Mouse (Mus musculus): ENCODE measurements around the gene Fryl. TPM values are rescaled to one million over a fixed set of nuclear protein-coding genes. Genes with fewer than 3 reads are reported as not detected.
"Not testable (repeated sequence)": the region's sequence is repeated elsewhere in the genome, so short reads cannot be mapped to it uniquely, and the experiment has no call there.

The Fryl gene
- total RNA-seq, 1 experiment from 2014 or later, result 52.3 TPM

DNA sequence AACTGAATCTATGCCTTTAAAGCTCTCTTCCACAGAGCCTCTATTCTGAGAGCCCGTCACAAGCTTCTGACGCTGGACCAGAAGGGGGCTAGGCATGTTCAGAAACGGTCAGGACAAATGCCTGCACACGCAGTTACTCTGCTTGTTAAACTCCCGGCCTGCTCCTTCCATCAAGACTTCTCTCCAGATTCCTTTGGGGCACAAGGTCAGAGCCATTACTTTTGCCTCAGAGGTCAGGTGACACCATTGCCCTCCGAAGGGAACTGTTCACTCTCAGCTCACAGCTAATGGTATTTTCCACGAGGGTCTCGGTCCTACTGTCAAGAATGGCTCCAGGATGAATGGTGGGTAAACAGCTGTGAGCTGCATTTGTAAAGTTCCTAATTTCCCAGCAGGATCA is 164.2 kb downstream of the Fryl start:
- DNase-seq, result no peak

DNA sequence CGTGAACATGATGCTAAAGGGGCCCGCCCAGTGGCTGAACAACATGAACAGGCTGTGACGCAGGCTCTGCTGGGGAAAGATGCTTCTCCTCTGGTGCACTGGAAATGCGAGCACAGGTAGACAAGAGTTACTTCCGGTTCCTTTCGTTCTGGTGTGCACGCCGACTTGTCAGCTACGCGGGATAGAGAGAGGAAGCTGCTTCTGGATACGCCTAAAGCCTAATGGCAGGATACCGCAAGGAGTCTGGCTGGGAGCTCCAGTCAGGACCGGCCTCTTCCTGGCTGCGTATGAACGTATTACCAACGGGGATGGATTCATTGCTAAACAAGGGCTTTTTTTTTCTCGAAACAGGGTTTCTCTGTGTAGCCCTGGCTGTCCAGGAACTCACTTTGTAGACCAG is 167.3 kb downstream of the Fryl start:
- no peak for DNase-seq

DNA sequence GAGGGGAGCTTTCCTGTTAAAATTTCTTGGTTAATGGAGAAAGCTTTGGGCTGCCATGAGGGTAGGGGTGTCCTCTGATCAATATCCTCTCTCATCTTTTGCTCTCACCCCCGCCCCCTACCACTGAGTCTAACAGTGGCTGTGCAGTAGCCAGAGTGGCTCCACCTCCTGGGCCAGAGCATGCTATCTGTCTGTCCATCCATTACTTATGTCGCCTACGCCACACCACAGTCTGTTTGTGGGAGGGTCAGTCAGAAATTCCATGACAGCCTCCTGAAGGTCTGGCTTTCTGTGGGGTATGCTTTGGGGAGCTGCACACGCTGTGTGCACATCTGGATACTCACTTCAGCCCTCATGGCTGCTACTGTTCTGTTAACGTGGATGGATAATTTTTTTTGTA is 174.9 kb downstream of the Fryl start:
- no peak for DNase-seq

DNA sequence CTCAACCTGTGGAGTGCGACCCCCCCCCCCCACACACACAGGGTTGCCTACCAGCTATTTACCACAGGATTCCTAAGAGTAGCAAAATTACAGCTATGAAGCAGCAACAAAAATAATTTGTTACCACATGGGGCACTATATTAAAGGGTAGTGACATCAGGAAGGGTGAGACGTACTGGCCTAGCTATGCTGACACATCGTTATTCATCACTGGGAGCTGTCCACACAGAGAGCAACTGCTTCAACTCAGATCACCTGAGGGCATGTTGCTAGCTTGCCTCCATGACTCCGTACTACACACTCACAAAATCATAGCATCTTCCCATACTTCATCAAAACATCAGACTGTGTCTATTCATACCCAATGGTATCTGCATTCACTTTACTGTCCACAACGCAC is 176.6 kb downstream of the Fryl start:
- DNase-seq, result no peak

DNA sequence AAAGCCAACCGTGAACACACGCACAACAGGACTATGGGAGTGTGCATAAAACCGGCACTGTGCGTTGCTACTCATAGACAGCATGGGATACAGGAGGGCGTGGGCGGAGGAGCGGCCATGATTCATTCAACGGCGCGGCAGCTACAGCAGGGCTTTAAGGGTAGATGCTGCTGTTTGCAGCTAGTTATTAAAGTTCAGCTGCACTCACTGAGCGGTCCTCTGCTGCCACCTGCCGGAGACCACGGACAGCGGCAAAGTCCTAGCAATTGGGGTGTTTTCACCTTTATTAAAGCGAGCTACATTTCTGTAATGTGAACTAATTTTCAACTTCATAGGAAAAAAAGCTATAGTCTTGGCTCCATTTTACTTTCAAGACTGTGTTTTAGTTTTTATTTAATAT is 185.1 kb downstream of the Fryl start:
- peak; percentile 86 for DNase-seq

DNA sequence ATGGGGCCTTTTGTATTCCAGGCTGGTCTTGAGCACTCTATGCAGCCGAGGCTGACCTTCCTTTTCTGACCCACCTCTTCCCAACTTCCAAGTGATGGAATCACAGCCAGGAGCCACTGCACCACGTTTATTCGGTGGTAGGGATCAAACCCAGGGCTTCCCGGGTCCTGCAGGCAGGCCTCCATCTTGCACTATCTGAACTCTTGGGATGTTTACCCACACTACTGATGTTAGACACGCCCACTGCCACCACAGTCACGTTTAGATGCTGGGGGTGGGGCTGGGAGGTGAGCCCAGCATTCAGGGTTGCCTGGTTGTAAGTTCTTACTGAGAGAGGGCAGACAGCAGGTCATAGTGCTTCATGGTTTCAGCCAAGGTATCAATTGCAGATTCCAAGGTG is 189.5 kb downstream of the Fryl start:
- no peak for DNase-seq

DNA sequence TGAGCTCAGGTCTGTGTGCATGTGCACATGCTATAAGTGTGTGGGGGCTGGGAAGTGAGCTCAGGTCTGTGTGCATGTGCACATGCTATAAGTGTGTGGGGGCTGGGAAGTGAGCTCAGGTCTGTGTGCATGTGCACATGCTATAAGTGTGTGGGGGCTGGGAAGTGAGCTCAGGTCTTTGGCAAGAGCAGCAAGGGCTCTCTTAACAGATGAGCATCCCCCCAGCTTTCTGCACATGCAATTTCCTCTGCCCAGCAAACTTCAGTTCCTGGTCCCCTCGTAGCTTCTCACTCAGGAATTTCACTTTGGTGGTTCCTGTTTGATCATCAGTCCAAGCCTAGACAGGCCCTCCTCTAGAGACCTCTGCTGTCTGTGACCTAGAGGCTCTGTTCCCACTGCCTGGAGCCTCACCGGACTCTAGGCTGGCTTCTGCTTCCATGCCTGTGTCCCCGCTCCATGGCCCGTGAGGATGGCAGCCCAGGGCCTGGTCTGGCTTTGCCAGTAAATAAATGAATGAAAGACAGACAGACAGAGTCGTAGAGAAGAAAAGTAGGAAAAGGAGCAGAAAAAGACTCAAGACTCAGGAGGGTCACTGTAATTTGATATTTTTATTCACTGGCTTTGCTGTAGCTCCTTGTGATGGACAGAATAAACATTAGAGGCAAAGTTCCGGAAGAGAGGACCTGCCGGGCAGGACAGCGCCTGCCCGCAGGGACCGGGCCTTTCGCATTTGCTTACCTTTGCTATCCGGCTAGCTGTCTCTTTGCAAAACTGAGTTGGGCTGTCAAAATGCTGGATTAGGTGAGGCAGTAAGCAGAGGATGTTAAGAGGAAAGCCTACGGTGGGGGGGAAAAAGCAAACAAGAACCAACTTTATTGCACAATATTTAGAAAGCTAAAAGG is 192.4 kb downstream of the Fryl start:
- DNase-seq, result no peak

DNA sequence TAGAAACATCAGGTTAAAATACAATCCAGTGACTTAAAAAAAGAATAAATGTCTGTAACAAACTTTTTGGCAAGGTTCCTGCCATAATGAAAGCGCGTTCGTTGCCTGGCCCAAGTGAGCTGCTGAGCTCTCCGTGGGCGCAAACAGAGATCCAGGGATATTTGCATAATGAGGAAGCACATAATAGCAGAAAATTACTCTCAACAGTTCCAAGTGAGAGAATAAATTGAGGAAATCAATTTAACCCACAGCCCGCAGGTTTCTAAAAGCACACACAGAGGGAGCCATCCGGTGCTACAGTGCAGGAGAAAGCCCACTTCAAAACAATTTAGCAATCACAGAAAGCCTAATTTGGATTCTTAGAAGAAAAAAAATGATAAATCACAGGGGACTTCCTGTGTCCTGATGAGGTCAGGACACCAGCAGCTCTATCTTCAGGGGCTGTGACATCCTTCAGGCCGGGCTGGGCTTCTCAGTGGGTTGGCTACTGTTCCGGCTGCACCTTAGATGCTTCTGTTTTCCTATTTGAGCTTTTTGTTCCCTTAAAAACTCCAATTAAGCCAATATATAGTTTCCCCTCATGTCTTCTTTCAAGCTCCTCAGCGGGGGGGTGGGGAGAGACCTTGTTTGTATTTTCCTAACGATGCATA is 194.8 kb downstream of the Fryl start:
- DNase-seq, result no peak

DNA sequence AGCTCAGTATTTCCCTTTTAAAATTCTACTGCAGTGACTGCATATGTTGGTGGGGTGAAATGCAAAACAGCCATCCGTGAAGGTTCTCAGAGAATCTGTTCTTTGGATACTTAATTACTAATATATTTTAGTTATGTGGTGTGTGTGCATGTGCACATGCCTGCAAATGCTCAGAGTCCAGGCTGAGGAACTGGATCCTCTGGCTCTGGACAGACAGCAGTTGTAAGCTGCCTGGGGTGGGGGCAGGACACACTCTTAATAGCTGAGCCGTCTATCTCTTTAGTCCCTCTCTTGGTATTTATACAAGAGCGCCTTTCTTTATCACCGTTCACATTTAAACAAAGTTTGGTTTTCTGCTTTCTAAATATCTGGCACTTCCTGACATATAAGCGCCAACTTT is 199.5 kb downstream of the Fryl start:
- DNase-seq, result no peak

DNA sequence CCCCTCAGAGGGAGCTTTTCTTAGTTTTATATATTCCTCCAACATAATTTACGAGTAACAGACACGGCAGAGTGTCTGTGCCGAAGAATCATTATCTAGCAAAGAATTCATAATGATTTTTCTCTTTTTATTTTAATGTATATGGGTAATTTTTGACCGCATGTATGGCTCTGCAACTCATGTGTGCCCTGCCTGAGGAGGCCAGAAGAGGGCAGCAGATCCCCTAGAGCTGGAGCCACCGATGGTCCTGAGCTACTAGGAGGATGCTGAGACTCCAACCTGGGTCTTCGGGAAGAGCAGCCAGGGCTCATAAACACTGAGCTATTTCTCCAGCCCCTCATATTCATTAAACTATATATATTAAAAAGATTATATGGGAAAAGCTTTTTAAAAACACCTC is 200.0 kb downstream of the Fryl start:
- no peak for DNase-seq

DNA sequence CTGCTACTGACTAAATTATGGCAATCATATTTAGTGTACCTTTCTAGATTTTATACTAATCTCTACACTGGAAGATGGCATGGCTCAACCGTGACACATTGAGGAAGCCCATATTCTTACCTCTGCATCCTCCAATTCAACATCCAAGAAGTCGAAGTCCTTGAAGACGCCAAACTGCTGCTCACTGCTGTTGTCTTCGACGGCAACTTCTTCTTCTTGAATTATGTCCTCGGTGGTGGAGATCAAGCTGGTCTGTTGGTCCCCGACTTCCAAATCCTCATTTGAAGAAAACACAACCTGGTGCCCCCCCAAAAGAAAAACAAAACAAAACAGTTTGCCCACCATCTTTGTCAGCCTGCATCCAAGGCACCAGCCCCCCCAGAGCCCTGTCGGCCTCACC is 202.5 kb downstream of the Fryl start:
- DNase-seq, result no peak

DNA sequence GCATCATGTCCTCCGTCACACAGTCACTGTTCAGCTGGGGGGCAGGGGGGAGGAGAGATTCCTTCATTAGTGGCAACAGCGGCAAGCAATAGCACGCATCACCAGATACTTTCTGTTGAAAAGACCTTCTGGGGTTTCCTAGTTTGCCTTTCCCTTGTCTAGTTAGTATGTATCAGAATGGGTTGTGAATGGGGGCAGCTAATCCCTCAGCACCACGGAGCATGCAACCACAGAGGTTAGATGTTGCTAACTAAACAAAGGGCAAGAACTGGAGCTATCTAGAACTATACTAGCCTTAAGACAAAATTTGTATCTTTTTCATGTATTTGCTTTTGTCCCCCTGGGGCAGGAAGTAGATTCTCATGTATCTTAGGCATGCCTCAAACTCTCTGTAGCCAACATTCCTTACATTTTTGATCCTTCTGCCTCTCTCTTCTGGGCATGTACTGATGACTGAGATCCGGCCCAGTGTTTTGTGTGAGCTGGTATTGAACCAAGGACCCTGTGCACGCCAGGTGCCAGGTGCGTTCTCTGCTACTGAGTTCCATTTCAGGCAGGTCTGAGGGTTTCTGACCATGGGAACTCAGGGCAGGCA is 208.7 kb downstream of the Fryl start:
- no peak for DNase-seq

DNA sequence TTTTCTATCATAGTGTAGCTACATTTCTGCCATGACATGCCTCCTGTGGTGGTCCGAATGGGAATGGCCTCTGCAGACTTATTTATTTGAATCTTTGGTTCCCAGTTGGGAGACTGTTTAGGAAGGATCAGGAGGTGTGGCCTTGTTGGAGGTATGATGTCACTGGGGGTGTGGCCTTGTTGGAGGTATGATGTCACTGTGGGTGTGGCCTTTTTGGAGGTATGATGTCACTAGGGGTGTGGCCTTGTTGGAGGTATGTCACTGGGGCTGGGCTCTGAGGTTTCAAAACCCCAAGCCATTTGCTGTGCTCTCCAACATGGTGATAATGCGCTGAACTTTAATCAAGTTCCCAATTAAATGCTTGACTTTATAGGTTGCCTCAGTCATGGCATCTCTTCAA is 212.4 kb downstream of the Fryl start:
- no peak for DNase-seq

DNA sequence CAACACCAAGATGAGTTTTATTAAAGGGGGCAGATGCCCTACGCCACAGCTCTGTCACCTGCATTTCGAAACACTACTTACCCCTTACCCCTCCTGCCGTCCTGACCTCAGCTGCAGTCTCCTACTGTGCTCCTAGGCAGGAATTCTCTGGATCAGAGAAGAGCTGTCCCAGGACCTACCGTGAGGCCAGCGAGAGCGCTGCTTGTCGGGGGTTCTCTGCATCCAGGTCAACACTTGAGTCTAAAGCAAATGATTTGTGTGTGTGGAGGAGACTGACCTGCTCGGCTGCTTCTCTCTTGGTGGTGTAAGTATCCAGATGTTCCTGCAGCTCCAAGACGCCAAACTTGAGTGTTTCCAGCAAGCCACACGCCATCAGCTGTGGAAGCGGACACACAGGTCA is 223.9 kb downstream of the Fryl start:
- no peak for DNase-seq

DNA sequence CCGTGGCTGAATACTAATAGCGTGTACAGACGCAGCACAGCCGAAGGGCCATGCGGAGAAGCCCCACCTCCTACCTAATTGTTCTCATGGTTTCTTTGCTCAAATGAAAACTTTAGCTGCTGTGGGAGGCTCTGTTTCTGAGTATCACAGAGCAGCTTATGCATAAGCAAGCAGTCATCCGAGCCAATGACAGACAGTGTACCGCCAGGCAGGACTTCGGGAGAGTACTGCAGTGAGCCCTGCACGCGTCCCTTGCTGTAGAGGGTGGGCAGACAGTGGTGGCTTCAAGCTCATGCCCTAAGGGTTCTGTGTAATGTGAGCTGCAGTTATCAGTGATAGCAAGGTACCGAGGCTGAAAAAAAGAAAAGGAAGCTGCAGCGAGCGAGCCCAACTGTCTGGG is 227.8 kb downstream of the Fryl start:
- DNase-seq, result no peak

DNA sequence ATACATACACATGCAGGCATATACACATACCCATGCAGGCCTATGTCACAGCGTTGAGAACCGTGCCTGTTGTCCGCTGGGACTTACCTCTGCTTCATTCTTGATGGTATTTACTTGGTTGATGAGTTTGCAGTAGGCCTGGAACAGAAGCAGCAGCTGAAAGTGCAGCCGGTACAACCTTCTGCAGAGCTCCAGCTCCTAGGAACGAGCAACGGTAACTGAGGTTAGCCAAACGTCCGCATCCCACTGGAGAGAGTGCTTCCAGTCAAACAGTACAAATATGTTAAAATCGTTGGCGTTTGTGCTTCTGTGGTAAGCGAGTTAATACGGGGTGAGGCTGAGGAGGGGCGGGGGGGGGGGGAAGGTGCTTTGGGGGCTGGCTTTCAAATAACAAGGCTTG is 232.6 kb downstream of the Fryl start:
- DNase-seq, result no peak

DNA sequence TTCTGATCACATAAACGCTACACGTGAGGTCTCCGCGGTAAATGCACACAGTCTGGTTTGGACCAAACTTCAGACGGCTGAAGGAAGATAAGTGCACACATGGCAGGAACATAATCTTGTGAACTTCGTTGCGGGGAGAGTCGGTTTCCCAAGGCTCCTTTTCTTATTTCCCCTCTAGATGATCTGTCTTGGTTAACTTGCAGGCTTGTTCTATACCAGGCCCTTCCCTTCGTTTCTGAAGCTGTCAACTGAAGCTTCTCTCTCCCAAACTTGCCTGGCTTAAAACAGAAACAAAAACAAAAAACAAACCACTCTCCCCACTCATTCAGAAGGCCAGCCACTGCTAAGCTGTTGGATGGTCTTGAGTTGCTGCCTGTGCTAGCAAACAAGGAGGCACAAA is 241.7 kb downstream of the Fryl start:
- DNase-seq, result no peak

DNA sequence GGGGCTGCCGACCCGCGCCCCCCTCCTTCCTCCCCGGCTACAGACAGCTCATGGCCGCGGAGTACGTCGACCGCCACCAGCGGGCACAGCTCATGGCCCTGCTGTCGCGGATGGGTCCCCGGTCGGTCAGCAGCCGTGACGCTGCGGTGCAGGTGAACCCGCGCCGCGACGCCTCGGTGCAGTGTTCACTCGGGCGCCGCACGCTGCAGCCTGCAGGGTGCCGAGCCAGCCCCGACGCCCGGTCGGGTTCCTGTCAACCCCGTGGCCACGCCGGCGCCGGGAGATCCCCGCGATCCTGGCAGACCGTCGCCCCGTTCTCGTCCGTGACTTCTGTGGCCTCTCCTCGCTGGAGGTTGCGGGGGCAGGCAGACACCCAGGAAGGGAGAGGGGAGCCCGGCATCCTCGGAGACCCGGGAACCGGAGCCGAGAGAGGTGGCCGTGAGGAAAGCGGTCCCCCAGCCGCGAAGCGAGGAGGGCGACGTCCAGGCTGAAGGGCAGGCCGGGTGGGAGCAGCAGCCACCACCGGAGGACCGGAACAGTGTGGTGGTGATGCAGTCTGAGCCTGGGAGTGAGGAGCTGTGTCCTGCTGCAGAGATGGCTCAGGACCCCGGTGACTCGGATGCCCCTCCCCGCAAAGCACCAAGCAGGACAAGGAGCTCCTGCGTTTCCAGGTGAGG is 242.7 kb downstream of the Fryl start:
- not testable (repeated sequence) for DNase-seq

DNA sequence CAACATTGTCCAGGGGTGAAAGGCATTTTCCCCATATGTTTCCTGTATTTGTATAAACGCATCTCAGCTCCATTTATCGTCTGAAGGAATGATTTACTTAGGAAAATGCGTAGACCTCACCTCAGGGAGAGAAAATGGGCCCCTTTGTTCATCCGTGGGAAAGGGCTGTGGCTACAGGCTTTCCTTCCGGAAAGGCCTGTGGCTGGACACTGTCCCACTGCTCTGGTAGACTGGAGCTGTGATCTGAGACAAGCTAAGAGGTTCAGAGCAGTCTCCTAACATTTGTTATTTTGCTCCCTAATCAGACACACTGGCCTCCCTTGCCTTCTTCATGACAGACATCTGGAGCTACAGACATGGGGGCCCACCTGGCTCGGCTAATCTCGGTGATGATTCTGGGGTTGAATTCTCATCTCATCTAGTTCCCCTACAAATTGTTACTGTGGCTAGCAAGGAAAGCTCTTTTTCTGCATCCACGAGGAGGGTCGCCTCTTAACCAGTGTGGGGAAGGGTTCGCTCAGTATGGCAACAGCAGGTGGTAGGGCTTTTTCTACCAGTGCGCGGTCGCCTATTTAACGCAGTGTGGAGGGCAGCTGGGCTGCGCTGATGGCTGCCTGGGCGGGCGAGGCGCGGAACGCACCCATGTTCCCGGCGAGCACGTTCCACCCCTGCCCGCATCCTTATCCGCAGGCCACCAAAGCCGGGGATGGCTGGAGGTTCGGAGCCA is 243.4 kb downstream of the Fryl start:
- DNase-seq, result not testable (repeated sequence)

DNA sequence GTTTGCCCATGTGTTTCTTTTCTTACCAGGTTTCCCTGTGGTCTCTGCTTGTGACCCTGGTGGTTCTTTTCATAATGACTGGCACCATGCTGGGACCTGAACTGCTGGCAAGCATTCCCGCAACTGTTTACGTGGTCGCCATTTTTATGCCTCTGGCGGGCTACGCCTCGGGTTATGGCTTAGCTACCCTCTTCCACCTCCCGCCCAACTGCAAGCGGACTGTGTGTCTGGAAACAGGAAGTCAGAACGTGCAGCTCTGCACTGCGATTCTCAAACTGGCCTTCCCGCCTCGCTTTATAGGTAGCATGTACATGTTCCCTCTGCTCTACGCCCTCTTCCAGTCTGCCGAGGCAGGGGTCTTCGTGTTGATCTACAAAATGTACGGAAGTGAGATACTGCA is 244.6 kb downstream of the Fryl start:
- DNase-seq, result not testable (repeated sequence)

DNA sequence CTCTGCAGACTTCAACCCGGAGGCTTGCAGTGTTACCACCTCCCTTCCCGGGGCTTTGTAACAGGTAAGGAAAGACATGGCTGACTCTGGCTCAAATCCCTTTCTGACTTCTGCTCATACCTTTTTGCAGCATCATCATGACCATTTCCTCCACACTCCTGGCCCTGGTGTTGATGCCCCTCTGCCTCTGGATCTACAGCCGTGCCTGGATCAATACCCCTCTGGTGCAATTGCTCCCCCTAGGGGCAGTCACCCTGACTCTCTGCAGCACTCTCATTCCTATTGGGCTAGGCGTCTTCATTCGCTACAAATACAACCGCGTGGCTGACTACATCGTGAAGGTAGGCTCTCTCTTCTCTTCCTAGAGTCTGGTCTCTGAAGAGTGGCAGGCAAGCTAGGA is 248.2 kb downstream of the Fryl start:
- DNase-seq, result not testable (repeated sequence)

DNA sequence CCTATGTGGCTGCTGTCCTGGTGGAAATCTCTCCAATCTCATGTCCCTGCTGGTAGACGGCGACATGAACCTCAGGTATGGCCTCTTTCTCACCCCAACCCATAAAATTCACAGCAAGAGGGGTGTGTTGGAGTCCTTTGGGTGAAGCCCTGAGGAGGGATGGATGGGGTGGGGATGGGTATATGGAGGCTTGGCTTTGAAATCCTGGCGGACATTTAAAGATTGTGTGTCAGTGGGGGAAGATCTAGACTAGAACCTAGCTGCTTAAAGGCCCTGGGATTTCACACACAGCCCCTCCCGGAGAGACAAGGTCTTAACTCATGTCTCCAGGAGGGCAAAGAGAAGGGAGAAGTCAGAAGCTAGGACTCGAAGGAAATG is 248.8 kb downstream of the Fryl start:
- DNase-seq, result no peak
